Mouse (Mus musculus) megakaryocyte, embryonic 14.5 days (primary cell): ENCODE results near the gene Muc3.
"Not testable (repeated sequence)": the region's sequence is repeated elsewhere in the genome, so short reads cannot be mapped to it uniquely, and the experiment has no call there.

Source experiments
- FLI1 ChIP-seq: IDR thresholded peaks from 2 replicates; pipeline ENCODE4 v1.6.1; 2012; ENCODE audit warnings: low read length, inconsistent platforms, mixed read lengths
- GATA1 ChIP-seq: IDR thresholded peaks from 3 replicates; pipeline ENCODE4 v1.6.1; 2012; ENCODE audit warnings: mixed read lengths, low read length, inconsistent platforms, borderline replicate concordance

DNA sequence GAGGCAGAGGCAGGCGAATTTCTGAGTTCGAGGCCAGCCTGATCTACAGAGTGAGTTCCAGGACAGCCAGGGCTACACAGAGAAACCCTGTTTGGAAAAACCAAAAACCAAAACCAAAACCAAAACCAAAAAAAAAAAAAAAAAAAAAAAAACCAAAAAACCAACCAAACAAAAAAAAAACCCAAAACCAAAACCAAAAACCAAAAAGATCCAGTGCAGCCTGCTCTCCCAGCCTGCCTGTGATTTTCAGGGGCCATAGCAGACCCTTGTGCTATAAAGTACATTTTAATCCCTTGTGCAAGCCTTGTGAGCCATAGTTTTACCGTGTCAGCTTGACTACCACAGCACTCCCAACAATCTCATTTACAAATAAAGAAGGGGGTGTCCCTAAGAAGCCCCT lies 31.1 kb downstream of the Muc3 start:
- TF ChIP-seq GATA1, FLI1: not testable (repeated sequence)
